Mouse (Mus musculus): ENCODE data around the gene Actl6a. TPM values are rescaled to one million over a fixed set of nuclear protein-coding genes. Genes with fewer than 3 reads are reported as not detected.
A peak's percentile ranks its signal among the peaks of the same experiment; 100 is the strongest.
"Not testable (repeated sequence)": the region's sequence is repeated elsewhere in the genome, so short reads cannot be mapped to it uniquely, and the experiment has no call there.

Gene Actl6a
- polyA plus RNA-seq, 1 experiment = 22.0 TPM

DNA sequence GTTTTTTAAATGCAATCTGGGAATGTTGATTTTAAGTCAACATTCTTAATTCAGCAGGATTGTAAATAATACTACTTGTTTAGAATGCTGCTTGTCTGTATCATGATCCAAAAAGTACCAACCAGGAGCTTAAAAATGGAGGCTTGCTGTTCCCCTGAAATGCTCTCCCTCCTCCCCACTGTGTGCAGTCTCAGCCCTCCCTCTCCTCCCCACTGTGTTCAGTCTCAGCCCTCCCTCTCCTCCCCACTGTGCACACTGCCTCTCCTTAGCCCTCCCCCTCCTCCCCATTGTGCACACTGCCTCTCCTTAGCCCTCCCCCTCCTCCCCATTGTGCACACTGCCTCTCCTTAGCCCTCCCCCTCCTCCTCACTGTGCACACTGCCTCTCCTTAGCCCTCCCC lies 39.3 kb downstream of the Actl6a start:
- DNase-seq (ENCODE audit: extremely low spot score in 1 of 2, low spot score in 1 of 2) = not testable (repeated sequence)

- DNase-seq (ENCODE audit: extremely low spot score in 1 of 2, low spot score in 1 of 2) = peak in 1 of 2 experiments; percentile 58
These were observed 42.3 kb downstream of the Actl6a start for GRCm38 (mm10) chr3:32748384-32748783.

DNA sequence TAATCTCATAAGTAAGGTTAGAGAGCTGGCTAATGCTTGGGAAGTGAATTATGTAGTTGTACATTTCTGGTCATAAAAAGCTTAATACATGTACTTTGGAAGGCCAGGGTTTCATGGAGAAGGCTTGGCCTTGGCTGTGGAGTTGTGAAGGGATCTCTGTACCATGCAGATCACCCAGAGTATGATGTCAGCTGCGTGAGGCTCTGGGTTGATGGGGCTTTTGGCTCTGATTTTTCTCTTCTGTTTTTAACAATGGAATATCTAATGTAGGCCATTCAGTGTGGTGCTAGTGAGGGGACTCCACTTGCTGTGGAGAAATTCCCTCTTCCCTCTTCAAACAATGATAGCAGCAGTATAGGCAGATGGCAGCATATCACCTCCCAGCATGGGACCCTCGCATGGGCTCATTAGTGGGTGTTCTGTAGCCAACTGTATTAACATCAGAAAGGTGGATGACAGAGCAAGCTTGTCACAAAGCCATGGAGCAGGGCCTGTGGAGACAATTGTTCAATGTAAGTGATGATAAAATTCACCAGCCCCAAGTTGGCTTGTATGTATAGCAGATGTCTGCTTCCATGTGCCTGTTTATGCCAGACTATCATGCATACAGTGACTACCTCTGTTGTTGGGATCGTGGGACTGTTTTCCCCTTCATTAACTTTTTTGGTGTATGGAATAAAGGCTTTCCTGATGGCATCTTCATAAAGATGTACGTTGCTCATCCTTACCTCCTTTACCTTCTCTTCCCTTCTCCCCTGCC lies 43.9 kb downstream of the Actl6a start:
- DNase-seq (ENCODE audit: extremely low spot score in 1 of 2, low spot score in 1 of 2) = no peak

DNA sequence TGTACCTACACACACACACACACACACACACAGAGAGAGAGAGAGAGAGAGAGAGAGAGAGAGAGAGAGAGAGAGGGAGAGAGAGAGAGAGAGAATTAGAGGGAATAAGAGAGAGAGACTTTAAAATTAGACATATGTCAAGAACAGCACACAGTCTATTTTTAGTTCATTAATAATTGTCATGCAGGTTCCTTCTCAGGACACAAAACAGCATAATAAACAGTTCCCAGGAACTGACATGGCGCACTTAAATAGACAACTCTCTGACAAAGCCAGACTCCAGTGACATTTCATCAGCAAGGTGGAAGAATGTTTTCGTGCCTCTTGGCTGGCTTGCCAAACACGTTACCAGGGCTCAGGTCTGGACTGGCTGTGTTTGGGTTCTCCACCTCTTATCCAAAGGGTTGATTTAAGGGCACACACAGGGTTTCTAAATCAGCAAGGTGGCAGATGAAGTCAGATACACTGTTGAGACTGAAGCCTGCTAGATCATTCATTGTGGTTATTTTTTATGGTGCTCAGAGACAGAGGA lies 48.4 kb downstream of the Actl6a start:
- no peak for DNase-seq (ENCODE audit: extremely low spot score in 1 of 2, low spot score in 1 of 2)

DNA sequence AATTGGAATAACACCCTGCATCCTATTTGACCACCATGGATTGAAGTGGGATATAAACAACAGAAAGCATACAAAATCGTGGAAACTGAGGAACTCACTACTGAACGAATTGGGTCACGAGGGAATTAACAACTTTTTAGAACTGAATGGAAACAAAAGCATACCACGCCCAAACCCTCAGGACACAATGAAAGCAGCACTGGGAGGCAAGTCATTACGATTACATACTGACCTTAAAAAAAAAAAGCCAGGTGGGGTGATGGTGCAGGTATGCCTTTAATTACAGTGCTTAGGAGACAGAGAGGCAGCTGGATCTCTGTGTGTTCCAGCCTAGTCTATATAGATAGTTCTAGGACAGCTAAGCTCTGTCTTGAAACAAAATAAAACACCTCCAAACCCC lies 53.1 kb downstream of the Actl6a start:
- no peak for DNase-seq (ENCODE audit: extremely low spot score in 1 of 2, low spot score in 1 of 2)

GRCm38 (mm10) chr3:32762962-32763361 lies 56.9 kb downstream of the Actl6a start:
- no peak for DNase-seq (ENCODE audit: extremely low spot score in 1 of 2, low spot score in 1 of 2)

DNA sequence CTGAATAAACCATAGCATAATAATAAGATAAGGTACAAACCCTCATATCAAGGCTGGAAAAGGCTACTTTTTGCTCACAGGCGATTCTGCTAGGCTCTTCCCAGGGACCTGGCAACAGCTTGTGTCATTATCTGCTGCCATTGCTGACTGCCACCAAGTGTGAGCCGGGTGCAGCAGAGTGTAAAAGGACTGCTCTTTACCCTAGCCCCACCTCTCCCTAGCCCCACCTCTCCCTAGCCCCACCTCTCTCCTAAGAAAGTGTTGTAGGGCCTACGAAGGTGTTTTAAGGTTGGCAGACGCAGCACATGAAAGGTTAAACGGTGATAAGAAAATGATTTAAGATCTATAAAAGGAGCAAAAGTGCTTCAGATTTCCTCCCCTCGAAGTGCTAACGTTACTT lies 57.8 kb downstream of the Actl6a start:
- no peak for DNase-seq (ENCODE audit: extremely low spot score in 1 of 2, low spot score in 1 of 2)

DNA sequence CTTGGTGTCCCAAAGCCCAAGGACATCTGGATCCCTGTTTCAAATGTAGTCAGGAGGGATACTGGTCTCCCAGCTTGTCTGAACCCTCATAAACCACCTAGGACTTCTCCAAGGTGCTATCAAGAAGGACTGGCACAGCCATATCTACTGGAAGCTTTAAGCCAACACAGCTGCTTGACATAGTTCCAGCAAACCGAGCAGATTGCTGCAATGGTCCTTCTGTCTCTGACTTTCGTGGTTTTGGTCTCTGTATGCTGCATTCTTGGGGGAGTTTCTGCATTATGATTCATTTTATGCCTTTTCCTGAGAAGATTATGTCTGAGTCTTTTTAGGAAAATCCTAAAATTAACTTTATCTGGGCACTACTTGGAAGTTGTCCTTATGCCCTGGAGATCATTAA lies 64.7 kb downstream of the Actl6a start:
- no peak for DNase-seq (ENCODE audit: extremely low spot score in 1 of 2, low spot score in 1 of 2)

Other genes starting within 250 kb of the Actl6a start
- gene Kcnmb3, start 214.1 kb upstream of the Actl6a start, polyA plus RNA-seq (2012; rRNA removed) = 0.04 and 0.19 TPM in 2 replicates
- gene Zfp639, start 196.0 kb upstream of the Actl6a start, polyA plus RNA-seq (2012; rRNA removed) = 54.9 and 57.8 TPM in 2 replicates
- 107 and 127 TPM in 2 replicates for gene Mfn1, start 176.8 kb upstream of the Actl6a start, polyA plus RNA-seq (2012; rRNA removed)
- gene Gnb4, start 89.7 kb upstream of the Actl6a start, polyA plus RNA-seq (2012; rRNA removed) = 43.8 and 50.5 TPM in 2 replicates
- gene Ndufb5, start 30.7 kb downstream of the Actl6a start, polyA plus RNA-seq (2012; rRNA removed) = 279 and 326 TPM in 2 replicates
- 10.9 and 14.7 TPM in 2 replicates for gene Mrpl47, start 31.3 kb downstream of the Actl6a start, polyA plus RNA-seq (2012; rRNA removed)
- 11.5 and 11.9 TPM in 2 replicates for gene Usp13, start 111.2 kb downstream of the Actl6a start, polyA plus RNA-seq (2012; rRNA removed)

Measured in frontal cortex, adult 2 months (tissue).